In the genomic region with DNA sequence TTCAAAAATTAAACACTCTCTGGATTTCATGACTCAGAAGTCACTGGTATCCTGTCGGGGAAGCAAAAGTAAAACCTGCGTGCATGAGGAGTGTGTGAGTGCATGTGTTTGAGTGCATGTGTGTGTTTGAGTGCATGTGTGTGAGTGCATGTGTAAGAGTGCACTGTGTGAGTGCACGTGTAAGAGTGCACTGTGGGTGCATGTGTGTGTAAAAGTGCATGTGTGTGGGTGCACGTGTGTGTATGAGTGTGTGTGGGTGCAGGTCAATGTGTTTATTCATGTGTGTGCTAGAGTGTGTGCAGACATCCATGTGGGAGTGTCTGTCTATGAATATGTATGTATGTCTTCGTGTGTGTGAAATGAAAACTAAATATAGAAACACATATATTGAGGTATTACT, we compare ENCODE assay signal across 28 mouse cellular contexts.
"Had no signal": no experiment of that assay in that cellular context is flagged by ENCODE, and none has a peak within 500 bp of the region (broad histone marks: within the 10 kb centered on the region; RNA-seq: fewer than 3 reads in every experiment).

No protein-coding gene starts in this region.

- DNase-seq: cerebellum, adult 8-10 months; cerebellum, adult 9-10 months; cerebellum, adult 9-11 months; cerebellum, postnatal 10 days; cerebellum, postnatal 14 days; cerebellum, postnatal 25 days; cerebellum, postnatal 36 days; embryo, embryonic 11 days; forebrain, postnatal 0 days; gastrocnemius, adult 2 months; gastrocnemius, postnatal 10 days; gastrocnemius, postnatal 14 days; gastrocnemius, postnatal 25 days; gastrocnemius, postnatal 36 days; heart, adult 11 months; heart, adult 18-20 months; heart, adult 2 months had no signal

- ATAC-seq: forebrain, embryonic 13.5 days; forebrain, embryonic 14.5 days; forebrain, embryonic 15.5 days; forebrain, embryonic 16.5 days; forebrain, postnatal 0 days had no signal

- H3K4me1 ChIP-seq: embryonic facial prominence, embryonic 10.5 days; embryonic facial prominence, embryonic 12.5 days; embryonic facial prominence, embryonic 13.5 days; embryonic facial prominence, embryonic 15.5 days; forebrain, embryonic 10.5 days; forebrain, embryonic 12.5 days; forebrain, embryonic 13.5 days; forebrain, embryonic 15.5 days had no signal

- H3K9me3 ChIP-seq: embryonic facial prominence, embryonic 10.5 days; embryonic facial prominence, embryonic 12.5 days; embryonic facial prominence, embryonic 13.5 days; embryonic facial prominence, embryonic 15.5 days; forebrain, embryonic 10.5 days; forebrain, embryonic 12.5 days; forebrain, embryonic 13.5 days; forebrain, embryonic 15.5 days had no signal

- H3K36me3 ChIP-seq: forebrain, embryonic 12.5 days; forebrain, embryonic 15.5 days had no signal

- H3K27me3 ChIP-seq: embryonic facial prominence, embryonic 12.5 days; embryonic facial prominence, embryonic 13.5 days; embryonic facial prominence, embryonic 15.5 days; forebrain, embryonic 12.5 days; forebrain, embryonic 13.5 days; forebrain, embryonic 15.5 days had no signal

- H3K9ac ChIP-seq: embryonic facial prominence, embryonic 12.5 days; embryonic facial prominence, embryonic 13.5 days; embryonic facial prominence, embryonic 15.5 days; forebrain, embryonic 12.5 days; forebrain, embryonic 13.5 days; forebrain, embryonic 15.5 days; forebrain, postnatal 0 days had no signal

- H3K27ac ChIP-seq: embryonic facial prominence, embryonic 10.5 days; embryonic facial prominence, embryonic 12.5 days; embryonic facial prominence, embryonic 13.5 days; embryonic facial prominence, embryonic 15.5 days; forebrain, embryonic 10.5 days; forebrain, embryonic 12.5 days; forebrain, embryonic 13.5 days; forebrain, embryonic 15.5 days; gastrocnemius, adult 2 months; heart, adult 2 months had no signal

- H3K4me3 ChIP-seq: embryonic facial prominence, embryonic 10.5 days; embryonic facial prominence, embryonic 12.5 days; embryonic facial prominence, embryonic 13.5 days; embryonic facial prominence, embryonic 15.5 days; erythroblast, embryonic 14.5 days; forebrain, embryonic 10.5 days; forebrain, embryonic 12.5 days; forebrain, embryonic 13.5 days; forebrain, embryonic 15.5 days; gastrocnemius, adult 2 months; heart, adult 2 months had no signal
